Mouse (Mus musculus): ENCODE data around the gene Gm14147. TPM values are rescaled to one million over a fixed set of nuclear protein-coding genes. Genes with fewer than 3 reads are reported as not detected.
"Not testable (repeated sequence)": the region's sequence is repeated elsewhere in the genome, so short reads cannot be mapped to it uniquely, and the experiment has no call there.

Gene Gm14147
- polyA plus RNA-seq (2012; fragmentation: generic; extraction: Trizol), result not detected
- long read RNA-seq, experiment 1, result 0 reads
- long read RNA-seq, experiment 2, result 0 reads

- not testable (repeated sequence) for H3K4me3 ChIP-seq (ENCODE audit: insufficient read depth, poor library complexity, severe bottlenecking); H3K27me3 ChIP-seq (ENCODE audit: control insufficient read depth, insufficient read depth, insufficient read length); H3K79me2 ChIP-seq (ENCODE audit: control insufficient read depth, insufficient read depth); H3K36me3 ChIP-seq (ENCODE audit: control insufficient read depth, insufficient read depth); H3ac ChIP-seq (ENCODE audit: control insufficient read depth, insufficient read length, low read depth); H3K79me3 ChIP-seq (ENCODE audit: low read depth)
Measured at GRCm38 (mm10) chr2:151097945-151098344, at the start of gene Gm14147. TSS of gene Gm14147 (plus strand) at chr2:151098245.

- no peaks in the 10 kb centered on the region for H3K27me3 ChIP-seq (ENCODE audit: control insufficient read depth, insufficient read depth, insufficient read length)
- no peak overlapping the region for H3ac ChIP-seq (ENCODE audit: control insufficient read depth, insufficient read length, low read depth)
- no peaks in the 10 kb centered on the region for H3K36me3 ChIP-seq (ENCODE audit: control insufficient read depth, insufficient read depth)
- no peaks in the 10 kb centered on the region for H3K79me3 ChIP-seq (ENCODE audit: low read depth)
- TF ChIP-seq CTCF (IDR thresholded peaks at IDR 0.05; ENCODE audit: control insufficient read depth, insufficient read depth, insufficient read length) (no peak), MYOG (IDR thresholded peaks at IDR 0.05; ENCODE audit: control insufficient read depth, extremely low read depth, insufficient read length) (no peak), USF1 (IDR thresholded peaks at IDR 0.05; ENCODE audit: low read depth) (no peak), FOSL1 (IDR thresholded peaks at IDR 0.05; ENCODE audit: insufficient read depth, low read length, poor library complexity, severe bottlenecking) (no peak), MAX (IDR thresholded peaks at IDR 0.05) (no peak), CEBPB (IDR thresholded peaks at IDR 0.05; ENCODE audit: low read depth) (no peak), MYOD1 (IDR thresholded peaks at IDR 0.05; ENCODE audit: control insufficient read depth, insufficient read length, low read depth) (no peak)
- no peaks in the 10 kb centered on the region for H3K79me2 ChIP-seq (ENCODE audit: control insufficient read depth, insufficient read depth)
- no peak overlapping the region for H3K4me3 ChIP-seq (ENCODE audit: insufficient read depth, poor library complexity, severe bottlenecking)
Measured at GRCm38 (mm10) chr2:151056637-151057036, 41.4 kb upstream of the Gm14147 start.

GRCm38 (mm10) chr2:151092250-151092649 is 5.8 kb upstream of the Gm14147 start, which contains the start of gene Gm14151:
TSS of gene Gm14151 (minus strand) at chr2:151092350.
- H3K27me3 ChIP-seq (ENCODE audit: control insufficient read depth, insufficient read depth, insufficient read length); H3ac ChIP-seq (ENCODE audit: control insufficient read depth, insufficient read length, low read depth); H3K79me3 ChIP-seq (ENCODE audit: low read depth); H3K36me3 ChIP-seq (ENCODE audit: control insufficient read depth, insufficient read depth); H3K4me3 ChIP-seq (ENCODE audit: insufficient read depth, poor library complexity, severe bottlenecking); H3K79me2 ChIP-seq (ENCODE audit: control insufficient read depth, insufficient read depth): not testable (repeated sequence)

Other genes starting within 250 kb of the Gm14147 start
- gene Abhd12, start 193.5 kb upstream of the Gm14147 start, polyA plus RNA-seq (2012; fragmentation: generic; extraction: Trizol), result 62.7 TPM
- 31.3 TPM for gene Gins1, start 192.8 kb upstream of the Gm14147 start, polyA plus RNA-seq (2012; fragmentation: generic; extraction: Trizol)
- gene Ninl, start 58.9 kb upstream of the Gm14147 start, polyA plus RNA-seq (2012; fragmentation: generic; extraction: Trizol), result 4.5 TPM
- gene Nanp, start 58.8 kb upstream of the Gm14147 start, polyA plus RNA-seq (2012; fragmentation: generic; extraction: Trizol), result 7.2 TPM
- gene Gm14151, start 5.9 kb upstream of the Gm14147 start, polyA plus RNA-seq (2012; fragmentation: generic; extraction: Trizol), result not detected

All from C2C12 (cell line).